Mouse (Mus musculus): ENCODE measurements around the gene Grrp1. TPM values are rescaled to one million over a fixed set of nuclear protein-coding genes. Genes with fewer than 3 reads are reported as not detected.
A peak's percentile ranks its signal among the peaks of the same experiment; 100 is the strongest.

Gene Grrp1
- total RNA-seq, 4 experiments from 2014 or later, result 3.3 to 4.8 (median 3.5) TPM

DNA sequence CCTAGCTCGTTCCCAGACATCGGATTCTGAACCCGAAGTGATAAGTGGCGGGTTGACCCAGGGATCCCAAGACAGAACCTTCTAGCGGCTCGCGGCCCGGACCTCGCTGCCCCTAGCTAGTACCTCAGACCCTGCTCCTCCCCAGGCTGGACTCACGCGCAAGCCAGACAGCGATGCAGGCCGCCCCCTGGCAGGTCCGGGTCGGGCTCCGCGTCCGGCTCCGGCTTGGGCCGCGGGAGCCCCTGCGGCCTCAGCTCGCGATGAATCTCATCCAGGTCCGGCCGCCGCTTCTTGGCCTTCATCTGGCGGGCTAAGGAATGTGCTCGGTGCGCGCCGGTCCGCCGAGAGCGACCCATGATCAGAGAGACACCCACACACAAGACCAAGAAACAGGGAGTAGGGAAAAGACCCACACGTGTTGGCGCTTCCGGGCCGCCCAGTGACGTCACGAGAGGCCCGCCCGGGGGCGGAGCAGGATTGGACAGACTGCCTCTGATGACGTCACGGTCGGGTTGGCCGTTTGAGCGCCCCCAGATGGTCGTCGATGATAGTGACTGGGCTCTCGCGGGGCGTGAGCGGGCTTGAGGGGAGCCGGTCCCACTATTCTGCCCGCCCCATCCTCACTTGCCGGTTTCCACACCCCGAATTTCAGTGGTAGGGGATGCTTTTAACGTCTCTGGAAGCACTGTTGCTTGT, 8.6 kb downstream of the Grrp1 start, which contains the start of gene Zfp593:
Gene Zfp593 (minus strand): TSS at position 445 of the 696 bp plus-strand sequence.
- peak; percentile 92 to 95 for DNase-seq (ENCODE audit: low spot score in 2 of 2)

DNA sequence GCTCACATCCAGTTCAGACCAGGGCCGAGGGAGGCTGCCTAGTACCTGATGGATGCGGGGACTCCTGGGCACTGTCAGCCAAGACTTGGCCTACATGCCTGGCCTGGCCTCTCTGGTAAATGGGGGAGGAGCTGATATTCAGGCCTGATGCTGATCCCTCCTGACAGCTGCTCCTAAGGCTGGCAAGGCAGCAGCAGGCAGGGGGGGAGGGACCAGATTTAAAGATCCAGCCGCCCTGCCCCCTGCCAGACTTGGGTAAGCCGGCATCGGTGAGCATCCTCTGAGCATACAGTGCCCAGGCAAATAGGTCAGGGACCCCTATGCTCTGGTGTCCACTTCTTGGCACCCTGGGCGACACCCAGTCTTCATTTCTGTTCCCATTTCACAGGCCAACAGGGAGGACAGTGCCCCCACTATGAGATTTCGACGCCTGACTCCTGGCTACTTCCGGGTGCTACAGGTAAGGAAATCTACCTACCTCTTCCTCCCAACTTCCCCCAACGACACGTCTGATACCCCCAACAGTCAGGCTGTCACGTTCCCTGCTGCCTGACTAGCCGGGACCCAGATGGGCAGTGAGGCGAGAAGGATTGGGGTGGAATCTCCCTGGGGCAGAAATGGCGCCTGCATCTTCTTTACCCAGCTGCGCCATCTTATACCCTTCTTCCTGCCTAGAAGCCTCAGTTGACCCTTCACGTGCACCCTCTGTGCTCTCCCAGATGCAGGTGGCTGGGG, 10.2 kb downstream of the Grrp1 start, which contains the start of gene E130218I03Rik:
Gene E130218I03Rik (plus strand): TSS at position 147 of the 735 bp plus-strand sequence.
- DNase-seq (ENCODE audit: low spot score in 2 of 2), result no peak

DNA sequence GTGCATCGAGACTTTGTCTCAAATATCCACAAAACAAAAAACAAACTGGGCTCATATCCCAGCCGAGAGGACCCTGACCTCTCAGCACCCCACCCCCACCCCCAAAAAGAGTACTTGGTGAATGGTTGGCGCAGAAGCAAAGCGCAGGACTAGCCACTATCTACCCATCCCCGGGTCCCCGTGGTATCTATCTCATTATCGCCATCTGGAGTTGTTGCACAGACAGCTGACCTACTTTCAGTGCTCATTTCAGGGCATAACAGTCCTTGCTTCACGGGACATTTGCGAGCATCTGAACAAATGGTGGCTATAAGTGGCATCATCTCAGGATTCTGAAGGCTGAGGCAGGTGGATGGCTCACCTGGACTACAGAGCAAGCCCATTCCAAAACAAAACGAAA, 15.2 kb downstream of the Grrp1 start:
- DNase-seq (ENCODE audit: low spot score in 2 of 2), result no peak

DNA sequence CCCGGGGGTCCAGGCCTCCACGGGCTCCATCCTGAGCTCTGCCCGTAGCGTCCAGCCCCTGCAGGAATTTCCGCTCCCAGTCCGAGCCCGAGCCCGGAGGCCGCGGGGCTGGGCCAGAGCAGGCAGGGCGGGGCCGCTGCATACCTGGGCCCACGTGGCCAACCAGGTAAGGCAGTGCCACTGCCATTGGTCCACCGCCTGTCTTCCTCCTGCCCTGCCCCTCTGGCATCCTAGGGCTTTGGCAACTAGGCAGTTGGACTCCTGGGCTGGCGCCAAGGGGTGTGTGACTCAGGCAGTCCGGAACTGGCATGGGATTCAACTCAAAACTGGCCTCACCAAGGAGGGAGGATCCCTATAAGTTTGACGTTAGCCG, 15.6 kb downstream of the Grrp1 start, which contains the start of gene Cnksr1:
Gene Cnksr1 (minus strand): TSS at position 121 of the 373 bp plus-strand sequence.
- DNase-seq (ENCODE audit: low spot score in 2 of 2), result no peak

DNA sequence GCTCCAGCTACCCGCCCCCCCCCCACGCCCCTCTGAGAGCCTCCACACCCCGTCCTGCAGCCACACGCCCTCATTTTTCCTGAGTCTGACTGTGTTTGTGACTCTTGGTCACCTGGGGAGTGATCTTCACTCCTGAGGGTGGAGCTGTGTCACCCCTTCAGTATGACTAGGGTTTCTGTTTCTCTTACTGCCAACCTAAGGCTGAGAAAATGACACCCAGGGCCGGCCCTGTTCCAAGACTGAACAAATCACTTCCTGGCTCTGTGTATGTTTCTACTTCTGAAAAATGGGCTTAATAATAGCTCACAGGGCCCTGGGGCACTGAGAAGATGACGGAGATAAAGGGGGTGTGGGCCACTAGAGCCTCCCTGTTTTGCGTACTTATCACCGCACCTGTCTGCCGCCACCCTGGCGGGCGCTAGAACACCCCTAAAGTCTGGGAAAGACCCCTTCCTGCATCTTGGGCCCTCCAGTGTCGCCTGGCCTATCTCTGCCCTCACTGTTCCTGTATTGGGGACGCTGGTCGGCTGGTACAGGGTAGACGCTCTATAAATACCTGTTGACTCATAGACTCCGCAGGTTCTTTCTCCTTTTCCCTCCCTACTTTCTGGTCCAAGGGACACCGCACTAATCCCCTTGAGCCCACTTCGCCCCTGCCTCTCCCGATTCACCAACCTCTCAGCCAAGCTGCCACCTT, 16.2 kb downstream of the Grrp1 start:
- no peak for DNase-seq (ENCODE audit: low spot score in 2 of 2)

DNA sequence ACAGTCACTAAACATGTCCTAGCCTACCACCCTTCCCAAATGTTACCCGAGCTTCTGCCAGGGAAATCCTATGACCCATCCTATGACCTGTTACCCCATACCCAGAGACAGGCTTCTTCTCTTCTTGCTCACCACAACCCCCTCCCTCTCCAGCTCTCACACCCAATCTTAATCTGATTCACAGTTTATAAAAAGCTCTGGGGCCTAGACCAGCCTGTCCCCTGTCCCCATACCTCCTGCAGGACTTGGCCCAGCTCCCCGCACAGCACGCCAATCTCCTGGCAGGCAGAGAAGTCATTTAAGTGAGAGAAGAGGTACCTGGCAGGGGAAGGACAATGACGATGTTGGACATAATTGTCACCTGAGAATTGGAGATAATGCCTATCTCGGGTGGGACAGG, 19.0 kb downstream of the Grrp1 start:
- no peak for DNase-seq (ENCODE audit: low spot score in 2 of 2)

DNA sequence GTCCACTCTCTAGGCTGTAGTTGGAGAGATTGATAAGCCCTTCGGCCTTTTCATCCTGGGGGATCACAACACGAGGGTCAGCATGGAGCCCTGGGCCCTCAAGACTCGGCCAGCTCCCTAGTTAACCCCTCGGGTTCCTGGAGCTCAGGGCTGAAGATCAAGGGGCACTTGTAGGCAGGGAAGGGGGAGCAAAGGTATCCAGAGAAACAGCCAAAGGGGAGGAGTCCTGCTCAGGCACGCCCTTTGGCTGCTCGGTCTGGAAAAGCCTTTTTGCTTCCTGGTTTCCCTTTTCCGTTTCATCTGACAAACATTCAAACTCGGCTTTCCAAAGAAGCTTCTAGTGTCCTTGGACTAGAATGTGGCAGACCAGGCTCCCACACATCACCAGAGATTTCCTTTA, 23.5 kb downstream of the Grrp1 start:
- no peak for DNase-seq (ENCODE audit: low spot score in 2 of 2)

DNA sequence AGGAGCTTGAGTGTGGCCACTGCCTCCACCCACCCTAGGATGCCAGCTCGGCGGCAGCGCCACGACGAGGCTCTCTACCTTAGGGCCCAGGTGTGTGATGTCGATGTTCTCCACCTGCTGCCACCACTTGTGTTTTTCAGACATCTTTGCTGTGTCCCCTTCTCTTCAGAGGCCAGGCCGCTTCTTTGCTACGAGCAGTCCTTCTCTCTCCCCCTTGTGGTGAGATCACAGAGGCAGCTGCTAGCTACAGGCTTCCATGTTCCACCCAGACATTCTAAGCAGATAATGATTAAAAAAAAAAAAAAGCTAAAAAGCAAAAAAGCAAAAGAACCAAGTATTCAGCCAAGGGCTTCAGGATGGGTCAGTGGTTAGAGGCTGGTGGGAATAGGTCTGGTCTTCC, 26.7 kb downstream of the Grrp1 start, which contains the start of gene Catsper4:
Gene Catsper4 (minus strand): TSS at position 190 of the 400 bp plus-strand sequence.
- no peak for DNase-seq (ENCODE audit: low spot score in 2 of 2)

DNA sequence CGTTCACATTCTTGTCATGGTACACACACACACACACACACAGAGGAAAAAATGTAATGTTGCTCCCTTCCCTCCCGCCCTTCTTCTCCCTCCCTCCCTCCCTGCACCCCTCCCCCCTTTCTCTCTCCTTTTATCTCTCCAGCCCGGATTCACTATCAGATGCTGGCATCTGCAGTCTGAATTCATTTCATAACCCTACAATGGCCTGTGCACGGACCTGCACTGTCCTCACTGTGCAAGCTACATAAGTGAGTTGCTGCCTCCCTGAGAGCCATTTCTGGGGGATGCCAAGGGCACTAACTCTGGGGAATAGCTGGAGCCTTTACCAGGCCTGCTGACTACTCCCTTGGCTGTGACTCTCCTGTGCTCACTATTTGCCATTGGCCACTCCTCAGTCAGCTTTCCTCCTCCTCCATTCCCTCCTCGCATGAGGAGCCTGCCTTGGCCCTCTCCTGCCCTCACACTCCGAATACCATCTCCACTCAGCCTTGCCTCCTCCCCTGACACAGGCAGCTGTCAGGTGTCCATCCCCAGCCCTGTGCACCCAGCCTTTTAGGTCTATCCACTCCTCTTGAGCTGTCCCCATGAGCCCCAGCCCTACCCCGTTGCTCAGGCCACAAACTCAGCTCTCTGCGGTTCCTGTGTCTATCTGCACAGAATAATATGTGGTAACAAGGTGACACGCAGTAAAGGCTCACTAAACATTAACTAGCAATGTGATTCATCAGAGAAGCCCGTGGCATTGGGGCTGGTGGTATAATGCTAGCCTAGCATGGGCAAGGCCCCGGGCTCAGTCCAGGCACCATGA, 30.9 kb downstream of the Grrp1 start:
- no peak for DNase-seq (ENCODE audit: low spot score in 2 of 2)

DNA sequence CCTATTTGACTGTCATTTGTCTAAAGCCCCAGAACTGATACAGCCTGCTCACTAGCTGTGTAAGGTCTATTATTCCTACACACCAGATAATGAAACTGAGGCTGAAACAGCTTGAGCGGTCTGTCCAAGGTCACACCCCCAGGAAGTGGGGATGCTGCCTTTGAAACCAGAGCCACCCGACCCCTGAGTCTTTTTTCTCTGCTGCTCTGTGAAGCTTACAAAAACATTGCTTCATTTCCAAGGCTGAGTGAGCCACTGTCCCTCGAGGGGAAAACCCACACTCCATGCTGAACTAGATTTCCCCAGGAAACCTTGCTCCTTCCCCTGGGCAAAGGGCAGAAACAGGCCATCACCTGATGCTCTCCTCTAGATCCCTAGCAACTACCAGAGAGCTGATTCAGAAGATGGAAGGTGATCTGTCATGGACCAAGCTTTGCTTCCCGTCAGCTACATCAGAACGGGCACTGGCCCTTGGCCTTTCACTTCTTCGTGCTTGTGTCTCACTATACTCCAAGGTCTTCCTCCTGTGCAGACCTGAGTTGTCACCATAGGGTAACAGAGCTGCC, 47.3 kb downstream of the Grrp1 start:
- no peak for DNase-seq (ENCODE audit: low spot score in 2 of 2)

DNA sequence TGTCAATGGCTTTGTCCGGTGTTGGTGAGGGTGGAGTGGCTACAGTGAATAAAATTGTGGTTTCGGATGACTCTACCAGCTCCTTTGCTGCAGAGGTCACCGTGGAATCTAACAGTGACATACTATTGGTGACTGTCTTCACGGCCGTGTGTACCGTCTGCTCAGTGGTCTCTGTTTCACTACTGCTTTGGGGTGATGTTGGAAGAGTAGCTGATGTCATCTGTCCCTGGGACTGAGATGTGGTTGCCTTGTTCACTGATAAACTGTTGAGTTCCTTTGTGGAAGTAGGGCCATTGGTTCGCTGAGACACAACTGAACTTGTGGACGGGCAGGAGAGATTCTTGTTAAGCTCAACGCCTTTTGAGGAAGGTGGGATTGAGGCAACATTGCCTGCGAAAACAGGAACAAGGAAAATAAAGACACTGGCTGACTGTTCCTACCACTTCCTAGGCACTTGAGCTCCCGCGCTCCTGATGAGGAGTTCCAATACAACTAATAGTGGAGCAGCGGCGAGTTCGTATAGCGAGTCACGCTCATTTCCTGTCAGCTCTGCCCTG, 50.5 kb downstream of the Grrp1 start:
- no peak for DNase-seq (ENCODE audit: low spot score in 2 of 2)

DNA sequence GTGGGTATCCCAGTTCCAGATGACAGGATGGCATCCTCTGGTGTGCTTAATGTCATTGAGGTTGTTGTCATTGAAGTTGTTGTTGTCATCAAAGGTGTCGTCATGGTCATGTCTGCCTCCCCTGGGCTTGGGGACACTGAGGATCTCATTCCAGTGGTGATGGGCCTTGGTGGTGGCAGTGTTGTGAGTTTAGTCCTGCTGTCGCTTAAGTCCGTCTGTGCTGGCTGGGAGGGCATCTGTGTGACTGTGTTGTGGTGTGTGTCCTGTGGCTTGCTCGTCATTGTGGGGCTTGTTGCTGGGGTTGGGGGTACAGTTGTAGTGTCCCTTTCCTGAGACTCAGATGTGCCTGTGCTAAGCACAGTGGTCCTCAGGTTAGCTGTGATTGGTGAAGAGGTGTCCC, 51.0 kb downstream of the Grrp1 start, which contains the start of gene Gm7534:
Gene Gm7534 (minus strand): TSS at position 101 of the 400 bp plus-strand sequence.
- no peak for DNase-seq (ENCODE audit: low spot score in 2 of 2)

Other genes with a start within 250 kb of the Grrp1 start
- not detected for gene Lin28a, start 235.3 kb downstream of the Grrp1 start, total RNA-seq (2022)
- gene Zfp683, start 200.3 kb downstream of the Grrp1 start, total RNA-seq (2022), result not detected
- gene Crybg2, start 193.3 kb downstream of the Grrp1 start, total RNA-seq (2022), result 1 to 10 TPM in 3 of 4 experiments, under 1 TPM in 1; 0.54 to 6.4 (median 3.7) TPM
- gene Cd52, start 159.0 kb downstream of the Grrp1 start, total RNA-seq (2022), result 10 to 100 TPM in 2 of 4 experiments, 1 to 10 TPM in 2; 1.2 to 52.4 (median 18.2) TPM
- 10 to 100 TPM; 34.7 to 39.5 (median 35.6) TPM for gene Ubxn11, start 151.5 kb downstream of the Grrp1 start, total RNA-seq (2022)
- 100 to 1,000 TPM; 185 to 289 (median 252) TPM for gene Sh3bgrl3, start 125.3 kb downstream of the Grrp1 start, total RNA-seq (2022)
- gene Cep85, start 67.0 kb downstream of the Grrp1 start, total RNA-seq (2022), result 10 to 100 TPM; 16.6 to 19.8 (median 18.6) TPM
- not detected for gene Gm7534, start 51.1 kb downstream of the Grrp1 start, total RNA-seq (2022)
- gene Catsper4, start 26.7 kb downstream of the Grrp1 start, total RNA-seq (2022), result under 1 TPM in 1 of 4 experiments, not detected in 3; 0.31 TPM
- gene Cnksr1, start 15.7 kb downstream of the Grrp1 start, total RNA-seq (2022), result under 1 TPM; 0.51 to 0.89 (median 0.79) TPM
- gene E130218I03Rik, start 10.4 kb downstream of the Grrp1 start, total RNA-seq (2022), result not detected
- gene Zfp593, start 8.5 kb downstream of the Grrp1 start, total RNA-seq (2022), result 10 to 100 TPM in 3 of 4 experiments, 1 to 10 TPM in 1; 9.7 to 11.6 (median 11.2) TPM
- not detected for gene Gm30191, start 7.2 kb downstream of the Grrp1 start, total RNA-seq (2022)
- 10 to 100 TPM; 14.1 to 20.7 (median 18.6) TPM for gene Pdik1l, start 33.8 kb upstream of the Grrp1 start, total RNA-seq (2022)
- not detected for gene Trim63, start 61.0 kb upstream of the Grrp1 start, total RNA-seq (2022)
- gene Slc30a2, start 89.1 kb upstream of the Grrp1 start, total RNA-seq (2022), result under 1 TPM in 1 of 4 experiments, not detected in 3; 0.49 TPM
- 10 to 100 TPM; 36.5 to 47.8 (median 42.9) TPM for gene Extl1, start 129.7 kb upstream of the Grrp1 start, total RNA-seq (2022)
- gene Pafah2, start 142.2 kb upstream of the Grrp1 start, total RNA-seq (2022), result 10 to 100 TPM in 1 of 4 experiments, 1 to 10 TPM in 3; 5.5 to 10.5 (median 8.5) TPM
- 100 to 1,000 TPM; 367 to 422 (median 391) TPM for gene Stmn1, start 214.2 kb upstream of the Grrp1 start, total RNA-seq (2022)
- gene Paqr7, start 242.6 kb upstream of the Grrp1 start, total RNA-seq (2022), result 10 to 100 TPM; 55.4 to 75.1 (median 63.4) TPM

All from layer of hippocampus, adult 8-10 months (tissue).